Mouse (Mus musculus) liver, postnatal 0 days (tissue): ENCODE measurements at regions not wholly inside any gene's neighbourhood (a gene's known extent, or its start where the extent isn't known, plus 50 kb on each side); places are given as distances from the start of the nearest gene placed in this dataset.

Source experiments
- CTCF ChIP-seq: sonication (generic); IDR thresholded peaks from 2 replicates; pipeline ENCODE4 v1.5.1; 2016; ENCODE audit warnings: antibody characterized with exemption, low read depth
- EP300 ChIP-seq: IDR thresholded peaks from 2 replicates; pipeline ENCODE4 v1.6.1; 2016; ENCODE audit warnings: antibody characterized with exemption, low read depth, mild to moderate bottlenecking

DNA sequence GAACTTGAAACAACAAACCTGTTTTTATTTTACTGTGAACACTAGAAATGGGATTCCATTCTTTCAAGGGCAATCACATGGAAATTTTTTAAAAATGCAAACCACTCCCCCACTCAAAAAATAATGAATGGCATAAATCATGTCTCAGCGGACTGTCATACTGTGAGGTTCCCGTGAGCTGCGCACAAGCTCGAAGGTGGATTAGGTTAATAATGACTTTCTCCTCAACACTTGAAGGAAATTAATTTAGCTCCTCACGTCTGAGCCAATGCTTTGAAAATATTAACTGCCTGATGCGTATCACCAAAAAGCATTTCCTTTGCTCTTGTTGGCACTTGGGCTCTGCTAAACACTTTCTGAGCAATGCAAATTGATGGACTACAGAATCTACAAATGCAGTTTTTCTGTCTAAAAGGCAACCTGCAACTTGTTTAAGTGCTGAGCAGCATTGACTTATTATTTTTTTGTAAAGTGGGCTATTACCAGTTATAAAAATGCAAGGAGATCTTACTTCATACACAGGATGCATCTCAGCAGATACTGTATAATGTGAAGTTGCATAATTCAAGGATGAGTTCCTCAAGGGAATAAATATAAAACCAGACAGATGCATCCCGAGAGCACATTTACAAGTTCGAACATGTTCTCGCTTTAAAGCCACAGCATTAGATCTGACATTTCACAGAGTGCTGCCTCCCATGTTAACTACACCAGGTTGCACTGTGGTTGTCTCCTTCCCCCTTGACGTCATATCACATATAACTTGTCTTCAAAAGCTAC, 282.4 kb downstream of the Cdh20 start:
- no peak for TF ChIP-seq CTCF
- no peak for TF ChIP-seq EP300
